Mouse (Mus musculus): Measurements from ENCODE around the gene Cdh24.
A peak's percentile ranks its signal among the peaks of the same experiment; 100 is the strongest.

Cdh24 gene

GRCm38 (mm10) chr14:54603686-54604085 is 37.5 kb downstream of the Cdh24 start:
- DNase-seq, result no peak

- DNase-seq, result peak; percentile 97 to 100
Measured at GRCm38 (mm10) chr14:54603038-54603654, 38.0 kb downstream of the Cdh24 start.

- no peak for DNase-seq
Measured at GRCm38 (mm10) chr14:54602613-54603012, 38.6 kb downstream of the Cdh24 start.

GRCm38 (mm10) chr14:54601601-54602000 is 39.6 kb downstream of the Cdh24 start:
- DNase-seq, result no peak

GRCm38 (mm10) chr14:54597084-54597483 is 44.1 kb downstream of the Cdh24 start:
- no peak for DNase-seq

- DNase-seq, result no peak
Measured at GRCm38 (mm10) chr14:54594631-54595414, 46.3 kb downstream of the Cdh24 start.

GRCm38 (mm10) chr14:54594055-54594454 is 47.1 kb downstream of the Cdh24 start:
- no peak for DNase-seq

- peak; percentile 39 to 71 for DNase-seq
Measured at GRCm38 (mm10) chr14:54592319-54592934, 48.7 kb downstream of the Cdh24 start.

GRCm38 (mm10) chr14:54591056-54591455 is 50.1 kb downstream of the Cdh24 start:
- DNase-seq, result peak in 1 of 2 experiments; percentile 30

GRCm38 (mm10) chr14:54583681-54584338 is 57.4 kb downstream of the Cdh24 start:
- peak; percentile 68 to 82 for DNase-seq

GRCm38 (mm10) chr14:54582536-54582935 is 58.6 kb downstream of the Cdh24 start:
- DNase-seq, result peak in 1 of 2 experiments; percentile 46
